Mouse (Mus musculus) megakaryocyte, embryonic 14.5 days (primary cell): ENCODE measurements around the gene Tmem190.

Experiments
- FLI1 ChIP-seq: IDR thresholded peaks from 2 replicates; pipeline ENCODE4 v1.6.1; 2012; ENCODE audit warnings: low read length, inconsistent platforms, mixed read lengths
- GATA1 ChIP-seq: IDR thresholded peaks from 3 replicates; pipeline ENCODE4 v1.6.1; 2012; ENCODE audit warnings: mixed read lengths, low read length, inconsistent platforms, borderline replicate concordance

DNA sequence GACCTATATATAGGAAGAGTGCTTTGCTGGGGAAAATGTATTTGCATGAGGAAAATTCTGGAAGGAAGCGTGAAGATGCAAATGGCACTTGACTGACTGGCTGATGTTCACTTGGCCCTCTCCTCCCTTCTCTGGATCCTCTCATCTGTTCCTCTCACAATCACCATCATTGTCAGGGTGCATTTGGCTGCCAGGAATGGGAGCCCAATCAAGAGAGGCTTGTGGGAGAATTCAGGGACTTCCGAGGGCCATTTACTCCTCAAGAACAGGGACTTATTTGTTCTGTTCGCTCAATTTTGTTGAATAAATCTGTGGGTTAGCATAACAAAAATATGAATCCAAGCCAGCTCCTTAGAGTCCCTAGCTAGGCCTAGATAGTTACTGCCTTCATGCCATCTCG is 39.0 kb downstream of the Tmem190 start:
- TF ChIP-seq GATA1 (no peak), FLI1 (no peak)
